Mouse (Mus musculus) spleen, adult 12 weeks (tissue): Measurements from ENCODE around the gene Igf1r.

ENCODE experiments used
- DNase-seq: peaks from one replicate; pipeline ENCODE4 v3.0.0; 2022; ENCODE audit warnings: low spot score

The Igf1r gene

GRCm38 (mm10) chr7:68117981-68118380 lies 165.4 kb downstream of the Igf1r start:
- DNase-seq, result no peak

GRCm38 (mm10) chr7:68119605-68120004 lies 167.0 kb downstream of the Igf1r start:
- DNase-seq, result no peak

GRCm38 (mm10) chr7:68122418-68122817 lies 169.8 kb downstream of the Igf1r start:
- no peak for DNase-seq

GRCm38 (mm10) chr7:68125347-68125746 lies 172.7 kb downstream of the Igf1r start:
- DNase-seq, result no peak

GRCm38 (mm10) chr7:68127799-68128261 lies 175.2 kb downstream of the Igf1r start:
- DNase-seq, result peak; percentile 13

GRCm38 (mm10) chr7:68128271-68128674 lies 175.6 kb downstream of the Igf1r start:
- DNase-seq, result peak; percentile 19

- peak; percentile 92 for DNase-seq
These were observed 176.5 kb downstream of the Igf1r start for GRCm38 (mm10) chr7:68129077-68129511.

- DNase-seq, result peak; percentile 69
These were observed 177.1 kb downstream of the Igf1r start for GRCm38 (mm10) chr7:68129546-68130253.

GRCm38 (mm10) chr7:68130950-68131580 lies 178.4 kb downstream of the Igf1r start:
- DNase-seq, result no peak

GRCm38 (mm10) chr7:68133679-68134078 lies 181.1 kb downstream of the Igf1r start:
- no peak for DNase-seq

GRCm38 (mm10) chr7:68134948-68135347 lies 182.3 kb downstream of the Igf1r start:
- DNase-seq, result no peak

- no peak for DNase-seq
These were observed 183.4 kb downstream of the Igf1r start for GRCm38 (mm10) chr7:68136056-68136455.

- no peak for DNase-seq
These were observed 186.8 kb downstream of the Igf1r start for GRCm38 (mm10) chr7:68139384-68139783.

- DNase-seq, result no peak
These were observed 187.6 kb downstream of the Igf1r start for GRCm38 (mm10) chr7:68140041-68140807.

GRCm38 (mm10) chr7:68144266-68144665 lies 191.6 kb downstream of the Igf1r start:
- no peak for DNase-seq

GRCm38 (mm10) chr7:68148297-68149048 lies 195.8 kb downstream of the Igf1r start:
- DNase-seq, result no peak

- DNase-seq, result no peak
These were observed 199.3 kb downstream of the Igf1r start for GRCm38 (mm10) chr7:68151892-68152291.

GRCm38 (mm10) chr7:68152458-68152857 lies 199.8 kb downstream of the Igf1r start:
- DNase-seq, result no peak

- no peak for DNase-seq
These were observed 200.6 kb downstream of the Igf1r start for GRCm38 (mm10) chr7:68153269-68153668.

GRCm38 (mm10) chr7:68154588-68154987 lies 202.0 kb downstream of the Igf1r start:
- no peak for DNase-seq

- DNase-seq, result no peak
These were observed 207.6 kb downstream of the Igf1r start for GRCm38 (mm10) chr7:68160094-68160791.
